36 mouse cellular contexts compared by ENCODE assay signal in the genomic region with DNA sequence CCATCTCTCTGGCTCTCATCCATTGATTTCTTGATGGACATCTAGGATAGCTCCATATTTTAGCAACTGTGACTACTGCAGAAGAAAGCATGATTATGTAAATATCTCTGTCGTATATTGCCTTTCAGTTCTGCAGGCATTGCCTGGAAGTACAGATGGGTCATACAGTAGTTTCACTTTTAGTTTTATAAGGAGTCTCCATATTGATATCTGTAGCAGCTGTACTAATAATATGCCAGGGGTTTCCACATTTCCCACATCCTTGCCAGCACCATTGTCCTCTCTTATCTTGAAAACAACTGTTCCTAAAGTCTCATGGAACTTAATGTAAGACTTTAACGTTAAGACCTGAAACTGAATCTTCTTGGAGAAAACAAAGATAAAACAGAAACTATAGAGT. TPM values are rescaled to one million over a fixed set of nuclear protein-coding genes. Genes with fewer than 3 reads are reported as not detected.
DNase-seq lines count a peak whose midpoint lies in the region; ATAC-seq lines count a peak whose summit lies in the region.
"Had no signal": no experiment of that assay in that cellular context is flagged by ENCODE, and none has a peak within 500 bp of the region (broad histone marks: within the 10 kb centered on the region; RNA-seq: fewer than 3 reads in every experiment).

No protein-coding gene starts in this region.

- H3K9ac ChIP-seq in heart, embryonic 12.5 days = no peak overlapping the region
- H3K9ac ChIP-seq: embryonic facial prominence, embryonic 12.5 days; forebrain, embryonic 15.5 days; heart, embryonic 15.5 days; kidney, embryonic 15.5 days; midbrain, embryonic 13.5 days had no signal

- H3K4me1 ChIP-seq in heart, embryonic 12.5 days (replicated peaks) = no peaks in the 10 kb centered on the region
- H3K4me1 ChIP-seq: embryonic facial prominence, embryonic 12.5 days; heart, embryonic 15.5 days had no signal

- ATAC-seq in heart, embryonic 12.5 days (ENCODE audit: insufficient number of reproducible peaks, low FRiP score) = no peak
- ATAC-seq in activated CD4-positive, CD25-positive, alpha-beta regulatory T cell, adult 4 months = peak; percentile 31
- ATAC-seq in megakaryocyte progenitor cell, adult 5-6 weeks (replicated peaks; ENCODE audit: poor library complexity) = peak; percentile 19; the same call in 1 of the 2 replicates
- ATAC-seq: forebrain, embryonic 15.5 days; hindbrain, postnatal 0 days; intestine, postnatal 0 days; midbrain, embryonic 13.5 days had no signal

- H3K9me3 ChIP-seq in heart, embryonic 12.5 days (replicated peaks) = no peaks in the 10 kb centered on the region
- H3K9me3 ChIP-seq: embryonic facial prominence, embryonic 12.5 days; forebrain, embryonic 15.5 days; G1E; heart, embryonic 15.5 days; kidney, embryonic 15.5 days; midbrain, embryonic 13.5 days had no signal

- H3K36me3 ChIP-seq in heart, embryonic 12.5 days = no peaks in the 10 kb centered on the region
- H3K36me3 ChIP-seq: embryonic facial prominence, embryonic 12.5 days; forebrain, embryonic 15.5 days; G1E; heart, embryonic 15.5 days; kidney, embryonic 15.5 days; midbrain, embryonic 13.5 days had no signal

- WGBS in heart, embryonic 12.5 days = 50% methylated on average over 2 of the region's 2 CpGs

- no peak overlapping the region for H3K4me2 ChIP-seq in heart, embryonic 12.5 days
- H3K4me2 ChIP-seq: embryonic facial prominence, embryonic 12.5 days; forebrain, embryonic 15.5 days; heart, embryonic 15.5 days; kidney, embryonic 15.5 days; midbrain, embryonic 13.5 days had no signal

- H3K4me3 ChIP-seq in heart, embryonic 12.5 days = no peak overlapping the region
- H3K4me3 ChIP-seq: embryonic facial prominence, embryonic 12.5 days; forebrain, embryonic 15.5 days; heart, embryonic 15.5 days; kidney, embryonic 15.5 days; midbrain, embryonic 13.5 days had no signal

- peak; percentile 39 for DNase-seq in heart, adult 8-10 months (ENCODE audit: low spot score)
- peak; percentile 8 for DNase-seq in lung, postnatal 36 days
- no peak for DNase-seq in lung, adult 18-20 months
- no peak for DNase-seq in kidney, adult 18-20 months
- no peak for DNase-seq in gastrocnemius, postnatal 25 days
- DNase-seq: adrenal gland, postnatal 10 days; B cell, adult 2 months; cerebellum, adult 8-10 months; cerebellum, postnatal 36 days; embryo, embryonic 11 days; kidney, postnatal 25 days; liver had no signal

- H3K27ac ChIP-seq in heart, embryonic 12.5 days (ENCODE audit: poor library complexity, severe bottlenecking) = no peak overlapping the region
- H3K27ac ChIP-seq: embryonic facial prominence, embryonic 12.5 days; forebrain, embryonic 15.5 days; heart, embryonic 15.5 days; hindbrain, postnatal 0 days; kidney, embryonic 15.5 days; midbrain, embryonic 13.5 days had no signal

- H3K27me3 ChIP-seq in heart, embryonic 12.5 days (replicated peaks) = no peaks in the 10 kb centered on the region
- H3K27me3 ChIP-seq: forebrain, embryonic 15.5 days; heart, embryonic 15.5 days; kidney, embryonic 15.5 days had no signal

RNA-seq across cellular contexts. Expression of a gene that starts 4.6 kb away (rescaled TPM):
- 10 to 100 TPM; 13.7 to 16.9 (median 15.6) TPM for total RNA-seq in heart, adult 8-10 months (2022)
- 8.6 and 8.9 TPM in 2 replicates for polyA plus RNA-seq in heart, embryonic 12.5 days (2016; fragmentation: Nextera tagmentation; extraction: Ambion mirVana)
- polyA plus RNA-seq in activated CD4-positive, CD25-positive, alpha-beta regulatory T cell, adult 4 months (2017; shearing (Covaris generic)) = 1 to 10 TPM; 2.2 to 2.9 TPM
- total RNA-seq in megakaryocyte progenitor cell, adult 5-6 weeks (2015) = 1.4 and 1.8 TPM in 2 replicates
- total RNA-seq in megakaryocyte progenitor cell, adult 5-6 weeks (2017) = 1.5 and 2.5 TPM in 2 replicates
- total RNA-seq in gastrocnemius, postnatal 25 days (2021) = 1 to 10 TPM; 2.6 to 3.4 TPM
- polyA plus RNA-seq: G1E had no signal

RNA-seq across cellular contexts. Expression of a gene that starts 29.4 kb away (rescaled TPM):
- total RNA-seq in heart, adult 8-10 months (2022) = not detected
- polyA plus RNA-seq in heart, embryonic 12.5 days (2016; fragmentation: Nextera tagmentation; extraction: Ambion mirVana) = not detected in 2 replicates
- polyA plus RNA-seq in activated CD4-positive, CD25-positive, alpha-beta regulatory T cell, adult 4 months (2017; shearing (Covaris generic)) = not detected
- total RNA-seq in megakaryocyte progenitor cell, adult 5-6 weeks (2015) = not detected in 2 replicates
- not detected in 2 replicates for total RNA-seq in megakaryocyte progenitor cell, adult 5-6 weeks (2017)
- total RNA-seq in gastrocnemius, postnatal 25 days (2021) = not detected
- total RNA-seq: adrenal gland, postnatal 10 days; gastrocnemius, adult 18-20 months; hindbrain, postnatal 0 days; layer of hippocampus, adult 18-20 months; layer of hippocampus, postnatal 10 days; left cerebral cortex, adult 18-20 months; left cerebral cortex, postnatal 14 days had no signal
- polyA plus RNA-seq: embryonic facial prominence, embryonic 12.5 days; forebrain, embryonic 15.5 days; frontal cortex, adult 2 months; G1E; gonadal fat pad, adult 2 months; heart, embryonic 15.5 days; hindbrain, embryonic 11.5 days; hindbrain, postnatal 0 days; intestine, postnatal 0 days; kidney, embryonic 15.5 days; limb, embryonic 11.5 days; liver, embryonic 16.5 days; lung, embryonic 16.5 days; midbrain, embryonic 13.5 days; neural tube, embryonic 14.5 days; testis, adult 2 months had no signal

RNA-seq across cellular contexts. Expression of a gene that starts 47.9 kb away (rescaled TPM):
- total RNA-seq in heart, adult 8-10 months (2022) = not detected
- polyA plus RNA-seq in heart, embryonic 12.5 days (2016; fragmentation: Nextera tagmentation; extraction: Ambion mirVana) = not detected in 2 replicates
- not detected for polyA plus RNA-seq in activated CD4-positive, CD25-positive, alpha-beta regulatory T cell, adult 4 months (2017; shearing (Covaris generic))
- not detected in 2 replicates for total RNA-seq in megakaryocyte progenitor cell, adult 5-6 weeks (2015)
- total RNA-seq in megakaryocyte progenitor cell, adult 5-6 weeks (2017) = not detected in 2 replicates
- total RNA-seq in gastrocnemius, postnatal 25 days (2021) = not detected
- total RNA-seq: adrenal gland, postnatal 10 days; G1E; gastrocnemius, adult 18-20 months; hindbrain, postnatal 0 days; layer of hippocampus, adult 18-20 months; layer of hippocampus, postnatal 10 days; left cerebral cortex, adult 18-20 months; left cerebral cortex, postnatal 14 days had no signal
- polyA plus RNA-seq: embryonic facial prominence, embryonic 12.5 days; forebrain, embryonic 15.5 days; frontal cortex, adult 2 months; G1E; gonadal fat pad, adult 2 months; heart, embryonic 15.5 days; hindbrain, embryonic 11.5 days; hindbrain, postnatal 0 days; intestine, postnatal 0 days; kidney, embryonic 15.5 days; limb, embryonic 11.5 days; liver, embryonic 16.5 days; lung, embryonic 16.5 days; midbrain, embryonic 13.5 days; neural tube, embryonic 14.5 days; testis, adult 2 months had no signal

RNA-seq across cellular contexts. Expression of a gene that starts 48.6 kb away (rescaled TPM):
- total RNA-seq in heart, adult 8-10 months (2022) = not detected
- polyA plus RNA-seq in heart, embryonic 12.5 days (2016; fragmentation: Nextera tagmentation; extraction: Ambion mirVana) = not detected in 2 replicates
- not detected for polyA plus RNA-seq in activated CD4-positive, CD25-positive, alpha-beta regulatory T cell, adult 4 months (2017; shearing (Covaris generic))
- not detected in 2 replicates for total RNA-seq in megakaryocyte progenitor cell, adult 5-6 weeks (2015)
- total RNA-seq in megakaryocyte progenitor cell, adult 5-6 weeks (2017) = not detected in 2 replicates
- not detected for total RNA-seq in gastrocnemius, postnatal 25 days (2021)
- total RNA-seq: adrenal gland, postnatal 10 days; G1E; gastrocnemius, adult 18-20 months; hindbrain, postnatal 0 days; layer of hippocampus, adult 18-20 months; layer of hippocampus, postnatal 10 days; left cerebral cortex, adult 18-20 months had no signal
- polyA plus RNA-seq: embryonic facial prominence, embryonic 12.5 days; forebrain, embryonic 15.5 days; gonadal fat pad, adult 2 months; heart, embryonic 15.5 days; hindbrain, embryonic 11.5 days; hindbrain, postnatal 0 days; intestine, postnatal 0 days; kidney, embryonic 15.5 days; limb, embryonic 11.5 days; liver, embryonic 16.5 days; midbrain, embryonic 13.5 days; neural tube, embryonic 14.5 days had no signal

Comparison
In these comparisons a context has a peak if more than half of its experiments do, and no peak if none do; other contexts are left out.
1. DNase-seq: peak in heart, adult 8-10 months (single experiment) and lung, postnatal 36 days (single experiment); none in lung, adult 18-20 months (0 of 2), kidney, adult 18-20 months (single experiment) and gastrocnemius, postnatal 25 days (single experiment).